Mouse (Mus musculus) stomach, embryonic 15.5 days (tissue): Measurements from ENCODE around the gene Ephb2. TPM values are rescaled to one million over a fixed set of nuclear protein-coding genes. Genes with fewer than 3 reads are reported as not detected.

Experiments used
- ATAC-seq: fragments of 200-750 bp; cut with Nextera tagmentation; 2 replicates; pipeline ENCODE4 v1.8.0; 2017; ENCODE audit warnings: low read depth, moderate number of reproducible peaks, moderate TSS enrichment; ENCODE audit not compliant: insufficient read depth, low FRiP score
- H3K27ac ChIP-seq: fragments of 300-500 bp; sonication (generic); 2 replicates; pipeline ENCODE4 v1.5.1; 2015; ENCODE audit warnings: mild to moderate bottlenecking, inconsistent platforms
- H3K27me3 ChIP-seq: fragments of 300-500 bp; sonication (generic); replicated peaks from 2 replicates; pipeline ENCODE4 v1.6.1; 2015; ENCODE audit warnings: inconsistent platforms
- H3K36me3 ChIP-seq: fragments of 300-500 bp; sonication (generic); 2 replicates; pipeline ENCODE4 v1.6.1; 2015; ENCODE audit warnings: inconsistent platforms
- H3K4me1 ChIP-seq: fragments of 300-500 bp; sonication (generic); 2 replicates; pipeline ENCODE4 v1.6.1; 2015; ENCODE audit warnings: inconsistent platforms
- H3K4me2 ChIP-seq: fragments of 300-500 bp; sonication (generic); 2 replicates; pipeline ENCODE4 v1.6.1; 2015; ENCODE audit warnings: mild to moderate bottlenecking, inconsistent platforms
- H3K4me3 ChIP-seq: fragments of 300-500 bp; sonication (generic); replicated peaks from 2 replicates; pipeline ENCODE4 v1.5.1; 2015; ENCODE audit warnings: inconsistent platforms
- H3K9ac ChIP-seq: fragments of 300-500 bp; sonication (generic); 2 replicates; pipeline ENCODE4 v1.6.1; 2015; ENCODE audit warnings: inconsistent platforms
- H3K9me3 ChIP-seq: fragments of 300-500 bp; sonication (generic); 2 replicates; pipeline ENCODE4 v1.6.1; 2016; ENCODE audit warnings: inconsistent platforms
- WGBS: fragments of 180-500 bp; shearing (Covaris S2); methylation state at CpG from one replicate; pipeline ENCODE4 v1.1.7; 2015; 5-methylcytosine and 5-hydroxymethylcytosine counted together
- polyA plus RNA-seq: library from polyadenylated mRNA; unstranded; fragments of >200 nt; fragmentation: Nextera tagmentation; extraction: Ambion mirVana; gene quantifications from 2 replicates; pipeline ENCODE4 v1.2.1, GENCODE M21; 2015

The Ephb2 gene
- polyA plus RNA-seq, 1 experiment from 2014 or later: 8.6 TPM

DNA sequence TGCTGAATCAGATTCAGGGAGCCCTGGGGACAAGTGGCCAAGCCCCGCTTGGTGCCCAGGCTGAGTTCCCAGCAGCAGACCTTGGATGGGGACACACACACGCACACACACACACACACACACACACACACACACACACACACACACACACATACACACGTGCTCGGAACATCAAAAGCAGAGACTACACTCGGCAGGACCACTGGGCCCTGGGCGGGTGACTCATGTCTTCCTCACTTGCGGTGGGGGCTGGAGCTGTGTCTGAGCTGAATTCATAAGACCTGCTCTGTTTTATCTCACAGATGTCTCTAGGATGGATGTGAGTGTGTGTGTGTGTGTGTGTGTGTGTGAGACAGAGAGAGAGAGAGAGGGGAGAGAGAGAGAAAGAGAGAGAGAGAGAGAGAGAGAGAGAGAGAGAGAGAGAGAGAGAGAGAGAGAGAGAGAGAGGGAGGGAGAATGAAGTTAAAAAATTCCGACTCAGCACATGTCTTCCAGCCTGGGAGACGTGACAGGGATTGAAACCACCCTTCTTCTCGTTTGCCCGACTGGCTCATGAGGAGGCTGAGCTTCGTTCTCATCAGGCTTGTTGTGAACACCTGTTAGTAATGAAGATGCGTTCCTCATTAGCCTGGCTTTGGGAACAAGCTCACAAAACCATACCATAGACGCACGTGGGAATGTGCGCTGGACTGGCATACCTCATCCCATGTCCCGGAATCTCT lies 113.3 kb downstream of the Ephb2 start:
- H3K4me2 ChIP-seq: no peak overlapping the region

GRCm38 (mm10) chr4:136721937-136722336 lies 113.9 kb downstream of the Ephb2 start:
- H3K9ac ChIP-seq: no peak overlapping the region
- H3K4me1 ChIP-seq: peaks cover 10% of the 10 kb centered on the region; the same call in 1 of the 2 replicates

More for the DNA sequence above, 113.3 kb downstream of the Ephb2 start:
- H3K9me3 ChIP-seq: no peaks in the 10 kb centered on the region
- H3K27me3 ChIP-seq: no peaks in the 10 kb centered on the region
- H3K4me1 ChIP-seq: peaks cover 10% of the 10 kb centered on the region; the same call in 1 of the 2 replicates
- H3K36me3 ChIP-seq: no peaks in the 10 kb centered on the region
- no peak overlapping the region for H3K27ac ChIP-seq
- WGBS: 49% methylated on average over 17 of the region's 17 CpGs
- no peak overlapping the region for H3K4me3 ChIP-seq
- no peak overlapping the region for H3K9ac ChIP-seq
- peak; percentile 36; the same call in 1 of the 2 replicates for ATAC-seq

DNA sequence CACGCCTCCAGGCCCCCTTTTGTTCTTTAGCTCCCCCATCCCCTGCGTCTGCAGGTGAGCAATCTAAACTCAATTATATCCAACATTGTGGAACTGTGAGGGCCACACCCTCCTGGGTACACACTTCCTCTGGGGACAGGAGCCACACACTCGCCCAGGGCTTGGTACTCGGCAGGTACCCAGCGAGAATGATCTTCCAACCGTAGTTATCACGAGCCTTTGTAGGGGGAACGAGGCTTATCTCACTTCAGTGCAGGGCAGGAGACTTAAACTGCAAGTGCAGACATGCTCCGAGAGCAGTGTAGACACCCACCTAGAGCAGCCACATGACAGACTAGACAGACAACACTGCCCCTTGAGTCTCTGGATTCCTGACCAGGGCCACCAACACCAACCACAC lies 115.8 kb downstream of the Ephb2 start:
- WGBS: 61% methylated on average over 9 of the region's 9 CpGs
- Histone ChIP-seq H3K36me3 (no peaks in the 10 kb centered on the region), H3K9me3 (no peaks in the 10 kb centered on the region), H3K4me2 (no peak overlapping the region), H3K4me1 (peaks cover 10% of the 10 kb centered on the region), H3K27me3 (no peaks in the 10 kb centered on the region), H3K4me3 (no peak overlapping the region), H3K9ac (no peak overlapping the region), H3K27ac (peak overlapping the region; percentile 51; the same call in 1 of the 2 replicates)
- ATAC-seq: peak; percentile 62

More at GRCm38 (mm10) chr4:136721937-136722336, 113.9 kb downstream of the Ephb2 start:
- 40% methylated on average over 3 of the region's 3 CpGs for WGBS
- Histone ChIP-seq H3K9me3 (no peaks in the 10 kb centered on the region), H3K36me3 (no peaks in the 10 kb centered on the region), H3K4me2 (no peak overlapping the region), H3K4me3 (no peak overlapping the region), H3K27ac (no peak overlapping the region), H3K27me3 (no peaks in the 10 kb centered on the region)
- no peak for ATAC-seq

DNA sequence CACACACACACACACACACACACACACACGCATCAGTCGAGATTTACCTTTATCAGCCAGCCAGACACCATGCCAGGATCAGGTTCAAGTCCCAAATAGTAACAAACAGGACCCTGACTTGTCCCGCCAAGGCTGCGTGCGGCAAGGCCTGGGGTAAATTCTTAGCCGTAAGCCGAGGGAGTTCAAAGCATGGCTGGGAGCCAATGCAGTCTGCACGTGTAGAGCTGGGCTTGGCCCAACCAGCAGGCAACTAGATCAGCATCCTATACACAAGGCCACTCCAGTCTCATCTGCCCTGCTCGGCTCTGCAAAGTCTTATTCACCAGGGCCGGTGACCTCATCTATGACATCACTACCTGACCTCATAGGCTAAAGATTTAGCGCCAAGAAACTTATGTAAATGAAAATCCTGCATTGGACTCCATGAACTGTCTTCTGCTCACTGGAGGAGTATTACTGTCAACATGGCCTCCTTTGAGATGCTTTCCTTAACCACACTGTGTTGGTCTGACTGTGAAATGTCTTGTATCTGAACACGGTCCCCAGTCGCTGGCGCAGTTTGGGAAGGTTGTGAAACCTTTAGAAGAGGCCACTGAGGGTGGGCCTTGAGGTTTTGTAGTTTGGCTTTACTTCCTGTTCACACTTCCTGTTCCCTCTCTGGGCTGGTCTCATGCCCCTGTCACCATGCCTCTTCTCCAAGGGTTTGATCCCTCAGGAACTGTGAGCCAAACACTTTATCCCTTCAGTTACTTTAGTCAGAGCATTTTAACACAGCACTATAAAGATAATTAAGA lies 117.4 kb downstream of the Ephb2 start:
- WGBS: 87% methylated on average over 14 of the region's 14 CpGs
- no peak overlapping the region for H3K4me2 ChIP-seq
- no peaks in the 10 kb centered on the region for H3K9me3 ChIP-seq
- no peaks in the 10 kb centered on the region for H3K27me3 ChIP-seq
- no peak for ATAC-seq
- no peaks in the 10 kb centered on the region for H3K36me3 ChIP-seq
- H3K4me3 ChIP-seq: no peak overlapping the region
- no peak overlapping the region for H3K27ac ChIP-seq
- no peak overlapping the region for H3K9ac ChIP-seq
- peaks cover 13% of the 10 kb centered on the region for H3K4me1 ChIP-seq

DNA sequence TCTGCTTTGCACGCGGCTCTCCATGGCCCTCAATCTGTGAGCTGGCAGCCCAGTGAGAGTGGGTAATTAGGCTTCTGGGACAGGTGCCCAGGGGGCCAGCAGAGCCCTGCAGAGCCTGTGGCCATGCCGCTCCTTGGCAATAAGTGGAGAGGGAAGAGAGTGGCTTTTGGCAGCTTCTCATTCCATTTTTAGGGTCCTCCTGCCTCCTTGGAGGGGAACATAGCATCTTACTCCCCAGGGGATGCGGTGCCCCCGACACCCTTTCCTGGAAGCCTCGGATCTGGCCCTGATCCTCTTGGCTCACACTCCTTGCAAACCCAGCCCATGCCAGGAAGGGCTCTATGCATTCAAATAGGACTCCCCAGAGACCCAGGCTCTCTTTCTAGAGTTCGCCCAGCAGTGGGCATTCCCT lies 119.2 kb downstream of the Ephb2 start:
- Histone ChIP-seq H3K9ac (no peak overlapping the region), H3K27me3 (no peaks in the 10 kb centered on the region), H3K4me2 (no peak overlapping the region), H3K36me3 (no peaks in the 10 kb centered on the region), H3K4me1 (peaks cover 13% of the 10 kb centered on the region; the same call in 1 of the 2 replicates), H3K9me3 (no peaks in the 10 kb centered on the region), H3K27ac (no peak overlapping the region), H3K4me3 (no peak overlapping the region)
- WGBS: 83% methylated on average over 7 of the region's 7 CpGs
- ATAC-seq: no peak

DNA sequence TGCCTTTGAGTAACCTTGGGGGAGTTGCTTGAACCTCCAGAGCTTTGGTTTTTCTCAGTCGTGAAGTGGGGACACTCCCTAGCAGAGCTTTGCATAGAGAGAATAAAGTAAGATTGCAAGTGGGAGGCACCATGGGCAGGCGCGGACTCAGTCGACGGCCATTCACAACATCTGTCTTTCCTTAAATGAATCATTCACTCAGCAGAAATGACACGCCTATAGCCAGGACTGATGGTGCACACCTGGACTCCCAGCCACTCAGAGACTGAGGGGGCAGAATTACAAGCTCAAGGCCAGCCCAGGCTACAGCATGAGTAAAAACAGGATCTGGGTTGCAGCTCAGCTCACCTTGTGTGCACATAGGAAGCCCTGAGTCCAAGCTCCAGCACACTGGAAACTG lies 121.3 kb downstream of the Ephb2 start:
- peaks cover 11% of the 10 kb centered on the region for H3K4me1 ChIP-seq
- no peak overlapping the region for H3K9ac ChIP-seq
- no peaks in the 10 kb centered on the region for H3K9me3 ChIP-seq
- peak; percentile 31; the same call in 1 of the 2 replicates for ATAC-seq
- H3K27me3 ChIP-seq: no peaks in the 10 kb centered on the region
- H3K4me2 ChIP-seq: no peak overlapping the region
- no peaks in the 10 kb centered on the region for H3K36me3 ChIP-seq
- 34% methylated on average over 6 of the region's 6 CpGs for WGBS
- H3K27ac ChIP-seq: no peak overlapping the region
- no peak overlapping the region for H3K4me3 ChIP-seq

DNA sequence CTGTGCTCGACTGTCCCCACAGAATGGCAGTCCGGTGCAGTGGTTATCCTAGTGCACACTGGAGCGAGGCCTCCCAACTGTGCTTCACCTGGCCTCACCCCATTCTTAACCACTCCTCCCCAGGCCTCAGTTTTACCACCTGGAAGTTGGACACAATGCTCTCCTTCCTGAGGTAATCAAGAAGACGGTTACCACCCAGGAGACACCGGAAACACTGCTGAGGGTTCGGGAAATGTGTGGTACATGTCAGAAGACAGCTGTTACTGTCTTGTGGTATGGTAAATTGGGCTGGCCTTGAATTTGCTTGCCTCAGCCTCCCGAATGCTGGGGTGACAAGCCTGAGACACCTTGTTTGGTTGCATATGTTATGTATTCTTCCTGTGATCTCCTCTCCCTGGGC lies 121.9 kb downstream of the Ephb2 start:
- ATAC-seq: no peak
- Histone ChIP-seq H3K4me3 (no peak overlapping the region), H3K4me1 (peaks cover 13% of the 10 kb centered on the region), H3K36me3 (no peaks in the 10 kb centered on the region), H3K9me3 (no peaks in the 10 kb centered on the region), H3K9ac (no peak overlapping the region), H3K27me3 (no peaks in the 10 kb centered on the region), H3K27ac (no peak overlapping the region), H3K4me2 (no peak overlapping the region)
- WGBS: 83% methylated on average over 7 of the region's 7 CpGs

GRCm38 (mm10) chr4:136713431-136713830 lies 122.4 kb downstream of the Ephb2 start:
- WGBS: 84% methylated on average over 3 of the region's 3 CpGs
- Histone ChIP-seq H3K9ac (no peak overlapping the region), H3K9me3 (no peaks in the 10 kb centered on the region), H3K4me1 (peaks cover 13% of the 10 kb centered on the region), H3K27me3 (no peaks in the 10 kb centered on the region), H3K27ac (no peak overlapping the region), H3K4me2 (no peak overlapping the region), H3K36me3 (no peaks in the 10 kb centered on the region), H3K4me3 (no peak overlapping the region)
- no peak for ATAC-seq

DNA sequence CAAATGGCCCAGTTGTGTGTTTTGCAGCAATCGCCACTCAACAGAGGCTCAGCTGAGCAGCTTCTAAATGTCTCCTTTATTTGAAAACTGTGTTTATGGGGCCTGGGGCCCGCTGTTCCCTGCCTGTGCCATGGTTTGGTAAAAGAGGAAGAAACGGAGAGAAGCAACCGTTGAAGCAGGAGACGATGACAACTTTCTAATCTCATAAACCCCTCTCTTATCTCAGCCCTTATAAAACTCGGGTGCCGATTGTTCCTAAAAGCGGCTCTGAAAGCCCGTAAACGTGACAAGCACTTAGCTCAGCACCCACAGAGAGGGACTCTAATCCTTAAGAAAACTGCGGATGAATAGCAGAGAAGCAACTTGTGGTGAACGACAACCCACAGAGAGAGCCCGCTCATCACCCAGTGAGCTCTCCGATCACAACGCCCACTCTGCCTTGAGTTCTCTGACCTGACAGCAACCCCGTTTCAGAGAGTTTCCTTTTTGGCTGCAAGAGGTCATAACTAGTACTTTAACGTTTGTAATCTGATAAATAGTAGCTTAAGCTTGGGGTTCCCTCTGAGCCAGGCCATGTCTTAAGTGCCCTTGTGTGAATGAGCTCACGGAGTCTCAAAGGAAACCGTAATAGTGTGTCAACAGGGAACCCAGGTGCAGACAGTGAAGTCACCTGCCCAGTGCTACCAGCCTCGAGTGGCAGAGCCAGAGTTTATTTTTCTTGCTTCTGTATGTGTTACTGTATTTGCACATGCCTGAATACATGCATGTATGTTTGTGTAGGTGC lies 123.6 kb downstream of the Ephb2 start:
- peaks cover 13% of the 10 kb centered on the region for H3K4me1 ChIP-seq
- no peak for ATAC-seq
- no peaks in the 10 kb centered on the region for H3K9me3 ChIP-seq
- H3K4me3 ChIP-seq: no peak overlapping the region
- H3K27me3 ChIP-seq: no peaks in the 10 kb centered on the region
- no peak overlapping the region for H3K27ac ChIP-seq
- no peak overlapping the region for H3K9ac ChIP-seq
- WGBS: 33% methylated on average over 20 of the region's 20 CpGs
- H3K36me3 ChIP-seq: no peaks in the 10 kb centered on the region
- no peak overlapping the region for H3K4me2 ChIP-seq

DNA sequence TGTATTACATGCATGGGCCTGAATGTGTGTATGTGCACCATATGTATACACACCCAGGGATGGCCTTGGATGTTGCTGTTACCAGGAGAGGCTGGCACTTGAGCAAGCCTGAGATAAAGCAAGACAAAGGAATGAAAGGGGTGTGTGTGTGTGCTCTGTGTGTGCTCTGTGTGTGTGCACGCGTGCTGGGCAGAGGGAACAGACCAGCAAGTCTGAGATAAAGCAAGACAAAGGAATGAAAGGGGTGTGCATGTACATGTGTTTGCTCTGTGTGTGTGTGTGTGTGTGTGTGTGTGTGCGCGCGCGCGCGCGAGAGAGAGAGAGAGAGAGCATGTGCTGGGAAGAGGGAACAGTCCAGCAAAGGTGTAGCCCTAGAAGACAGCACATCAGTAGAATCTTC lies 125.4 kb downstream of the Ephb2 start:
- peaks cover 13% of the 10 kb centered on the region for H3K4me1 ChIP-seq
- no peak for ATAC-seq
- H3K4me2 ChIP-seq: no peak overlapping the region
- H3K9me3 ChIP-seq: no peaks in the 10 kb centered on the region
- H3K27me3 ChIP-seq: no peaks in the 10 kb centered on the region
- no peak overlapping the region for H3K27ac ChIP-seq
- no peak overlapping the region for H3K4me3 ChIP-seq
- H3K9ac ChIP-seq: no peak overlapping the region
- 79% methylated on average over 9 of the region's 9 CpGs for WGBS
- H3K36me3 ChIP-seq: no peaks in the 10 kb centered on the region

GRCm38 (mm10) chr4:136708956-136709355 lies 126.8 kb downstream of the Ephb2 start:
- H3K27ac ChIP-seq: no peak overlapping the region
- no peak overlapping the region for H3K4me2 ChIP-seq
- no peaks in the 10 kb centered on the region for H3K9me3 ChIP-seq
- no peaks in the 10 kb centered on the region for H3K36me3 ChIP-seq
- 56% methylated on average over 2 of the region's 2 CpGs for WGBS
- no peak for ATAC-seq
- H3K4me1 ChIP-seq: peaks cover 10% of the 10 kb centered on the region
- no peak overlapping the region for H3K9ac ChIP-seq
- no peaks in the 10 kb centered on the region for H3K27me3 ChIP-seq
- H3K4me3 ChIP-seq: no peak overlapping the region
